Mouse (Mus musculus) intestine, postnatal 0 days (tissue): ENCODE results near the gene Apopt1. TPM values are rescaled to one million over a fixed set of nuclear protein-coding genes. Genes with fewer than 3 reads are reported as not detected.

Experiments used
- ATAC-seq: fragments of 200-750 bp; cut with Nextera tagmentation; 2 replicates; pipeline ENCODE4 v1.8.0; 2017; ENCODE audit warnings: mild to moderate bottlenecking, moderate TSS enrichment, moderate library complexity
- H3K27ac ChIP-seq: fragments of 300-500 bp; sonication (generic); 2 replicates; pipeline ENCODE4 v1.5.1; 2014; ENCODE audit warnings: mild to moderate bottlenecking, low read depth, low read length, moderate library complexity
- H3K27me3 ChIP-seq: fragments of 300-500 bp; sonication (generic); replicated peaks from 2 replicates; pipeline ENCODE4 v1.6.1; 2014; ENCODE audit warnings: low read length, mixed read lengths; ENCODE audit not compliant: control insufficient read depth, insufficient read depth
- H3K36me3 ChIP-seq: fragments of 300-500 bp; sonication (generic); 2 replicates; pipeline ENCODE4 v1.6.1; 2014; ENCODE audit warnings: mild to moderate bottlenecking, moderate library complexity; ENCODE audit not compliant: control insufficient read depth, insufficient read depth
- H3K4me1 ChIP-seq: fragments of 300-500 bp; sonication (generic); replicated peaks from 2 replicates; pipeline ENCODE4 v1.6.1; 2014; ENCODE audit warnings: antibody characterized with exemption, low read length, mixed read lengths; ENCODE audit not compliant: control insufficient read depth, insufficient read depth
- H3K4me2 ChIP-seq: fragments of 300-500 bp; sonication (generic); replicated peaks from 2 replicates; pipeline ENCODE4 v1.6.1; 2014; ENCODE audit warnings: low read depth, mild to moderate bottlenecking, moderate library complexity
- H3K4me3 ChIP-seq: fragments of 300-500 bp; sonication (generic); 2 replicates; pipeline ENCODE4 v1.5.1; 2014; ENCODE audit warnings: low read depth, low read length
- H3K9ac ChIP-seq: fragments of 300-500 bp; sonication (generic); 2 replicates; pipeline ENCODE4 v1.6.1; 2014; ENCODE audit warnings: mild to moderate bottlenecking, low read depth, low read length
- H3K9me3 ChIP-seq: fragments of 300-500 bp; sonication (generic); 2 replicates; pipeline ENCODE4 v1.6.1; 2016; ENCODE audit warnings: mixed run types; ENCODE audit not compliant: control insufficient read depth
- CTCF ChIP-seq: sonication (generic); IDR thresholded peaks from 2 replicates; pipeline ENCODE4 v1.5.1; 2016; ENCODE audit warnings: low read depth, mild to moderate bottlenecking, control low read depth, antibody characterized with exemption, moderate library complexity
- WGBS: fragments of 180-500 bp; shearing (Covaris S2); extraction: QIAGEN DNeasy Blood & Tissue Kit; methylation state at CpG from one replicate; pipeline ENCODE4 v1.1.7; 2014; 5-methylcytosine and 5-hydroxymethylcytosine counted together
- polyA plus RNA-seq: library from polyadenylated mRNA; unstranded; fragments of >200 nt; fragmentation: Nextera tagmentation; extraction: Ambion mirVana; gene quantifications from 2 replicates; pipeline ENCODE4 v1.2.1, GENCODE M21; 2015

The Apopt1 gene
- polyA plus RNA-seq, 1 experiment from 2014 or later: 44.8 TPM

GRCm38 (mm10) chr12:111672581-111672980, 40.5 kb upstream of the Apopt1 start:
- no peak for TF ChIP-seq CTCF
- ATAC-seq: no peak
- no peak overlapping the region for H3K27ac ChIP-seq
- no peaks in the 10 kb centered on the region for H3K9me3 ChIP-seq
- 0 out of 2 replicates have a peak, but pooled peaks cover 9% of the 10 kb centered on the region for H3K36me3 ChIP-seq
- 9% methylated on average over 12 of the region's 12 CpGs for WGBS
- peak overlapping the region; percentile 84 for H3K4me2 ChIP-seq
- peaks cover 15% of the 10 kb centered on the region for H3K4me1 ChIP-seq
- peak overlapping the region; percentile 52; the same call in 1 of the 2 replicates for H3K9ac ChIP-seq
- H3K4me3 ChIP-seq: peak overlapping the region; percentile 53
- H3K27me3 ChIP-seq: no peaks in the 10 kb centered on the region

DNA sequence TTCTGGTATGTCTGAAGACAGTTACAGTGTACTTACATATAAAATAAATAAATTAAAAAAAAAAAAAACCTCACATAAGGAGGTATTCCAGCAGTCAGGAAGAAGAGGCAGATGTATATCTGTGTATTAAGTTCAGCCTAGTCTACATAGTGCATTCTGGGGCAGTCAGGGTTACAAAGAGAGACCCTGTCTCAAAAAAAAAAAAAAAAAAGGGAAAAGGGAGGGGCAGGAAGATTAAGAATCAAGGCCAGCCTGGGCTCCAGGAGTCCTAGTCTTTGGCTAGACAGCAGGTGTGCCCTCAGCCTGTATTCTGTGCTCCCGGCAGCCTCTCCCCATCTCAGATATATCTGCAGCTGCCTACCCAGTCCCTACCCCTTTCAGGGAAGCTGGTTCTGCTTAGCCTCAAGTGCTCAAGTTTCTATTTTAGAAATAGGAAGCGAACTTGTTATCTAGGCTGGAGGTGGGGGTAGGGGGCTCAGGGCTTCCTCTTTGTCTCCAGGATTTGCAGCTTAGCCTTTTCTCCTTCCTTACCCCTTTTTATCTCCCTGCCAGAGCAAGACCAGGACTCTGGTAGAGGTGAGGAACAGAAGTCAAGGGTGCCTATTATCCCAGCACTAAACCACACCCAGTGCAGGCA, 38.1 kb upstream of the Apopt1 start:
- TF ChIP-seq CTCF: no peak
- peaks cover 22% of the 10 kb centered on the region for H3K4me1 ChIP-seq

DNA sequence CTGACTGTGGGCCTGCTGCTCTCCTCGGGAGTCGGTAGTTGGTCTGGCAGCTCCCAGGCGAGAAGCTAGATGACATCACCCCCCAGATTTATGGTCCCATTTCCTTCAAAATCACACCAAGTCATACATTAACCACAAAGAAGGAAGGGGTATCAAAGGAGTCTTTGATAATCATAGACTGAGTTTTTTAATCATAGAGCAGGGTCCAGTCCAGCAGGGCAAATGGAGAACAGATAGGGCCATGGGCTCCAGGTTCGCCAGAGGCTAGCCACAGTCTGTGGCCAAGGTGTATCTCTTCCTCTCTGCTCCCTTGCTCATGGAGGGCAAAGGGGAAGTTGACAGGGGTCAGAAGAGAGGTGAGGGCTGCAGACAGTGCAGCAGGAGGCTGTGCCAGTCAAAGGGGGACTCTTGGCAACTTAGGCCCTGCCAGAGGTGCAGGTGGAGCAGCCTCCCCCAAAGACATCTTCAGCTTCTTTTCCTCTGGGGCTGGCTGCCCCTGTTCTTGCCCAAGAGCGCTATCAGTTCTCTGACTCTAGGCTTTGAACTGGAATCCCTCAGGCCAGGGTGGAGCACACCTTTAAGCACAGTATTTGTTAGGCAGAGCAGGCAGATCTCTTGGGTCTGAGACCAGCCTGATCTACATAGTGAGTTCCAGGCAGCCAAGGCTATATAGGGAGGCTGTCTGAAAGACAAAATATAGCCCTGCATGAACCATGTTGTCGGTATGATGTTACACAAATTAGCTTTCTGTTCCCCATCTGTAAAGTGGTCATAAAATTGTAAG, 37.1 kb upstream of the Apopt1 start:
- H3K4me3 ChIP-seq: no peak overlapping the region
- no peaks in the 10 kb centered on the region for H3K9me3 ChIP-seq
- no peaks in the 10 kb centered on the region for H3K27me3 ChIP-seq
- no peak overlapping the region; the same call in 1 of the 2 replicates for H3K9ac ChIP-seq
- no peak for TF ChIP-seq CTCF
- peak overlapping the region; percentile 93 for H3K27ac ChIP-seq
- 33% methylated on average over 6 of the region's 6 CpGs for WGBS
- 0 out of 2 replicates have a peak overlapping the region, but pooled peaks have one; percentile 13 for H3K4me2 ChIP-seq
- peak; percentile 77 for ATAC-seq
- 0 out of 2 replicates have a peak, but pooled peaks cover 7% of the 10 kb centered on the region for H3K36me3 ChIP-seq
- peaks cover 22% of the 10 kb centered on the region for H3K4me1 ChIP-seq

More for the DNA sequence above, 38.1 kb upstream of the Apopt1 start:
- Histone ChIP-seq H3K27me3 (no peaks in the 10 kb centered on the region), H3K4me2 (no peak overlapping the region), H3K9ac (no peak overlapping the region), H3K27ac (peak overlapping the region; percentile 73), H3K9me3 (no peaks in the 10 kb centered on the region), H3K36me3 (0 out of 2 replicates have a peak, but pooled peaks cover 5% of the 10 kb centered on the region), H3K4me3 (no peak overlapping the region)
- ATAC-seq: no peak
- 20% methylated on average over 2 of the region's 2 CpGs for WGBS

GRCm38 (mm10) chr12:111677421-111677820, 35.6 kb upstream of the Apopt1 start:
- H3K27me3 ChIP-seq: no peaks in the 10 kb centered on the region
- H3K9ac ChIP-seq: peak overlapping the region; percentile 59
- peak overlapping the region; percentile 84 for H3K4me3 ChIP-seq
- WGBS: 6% methylated on average over 5 of the region's 5 CpGs
- peaks cover 16% of the 10 kb centered on the region; the same call in 1 of the 2 replicates for H3K36me3 ChIP-seq
- peak overlapping the region; percentile 93 for H3K27ac ChIP-seq
- peaks cover 20% of the 10 kb centered on the region for H3K4me1 ChIP-seq
- peak overlapping the region; percentile 92 for H3K4me2 ChIP-seq
- peak; percentile 5; the same call in 1 of the 2 replicates for ATAC-seq
- TF ChIP-seq CTCF: no peak
- no peaks in the 10 kb centered on the region for H3K9me3 ChIP-seq

DNA sequence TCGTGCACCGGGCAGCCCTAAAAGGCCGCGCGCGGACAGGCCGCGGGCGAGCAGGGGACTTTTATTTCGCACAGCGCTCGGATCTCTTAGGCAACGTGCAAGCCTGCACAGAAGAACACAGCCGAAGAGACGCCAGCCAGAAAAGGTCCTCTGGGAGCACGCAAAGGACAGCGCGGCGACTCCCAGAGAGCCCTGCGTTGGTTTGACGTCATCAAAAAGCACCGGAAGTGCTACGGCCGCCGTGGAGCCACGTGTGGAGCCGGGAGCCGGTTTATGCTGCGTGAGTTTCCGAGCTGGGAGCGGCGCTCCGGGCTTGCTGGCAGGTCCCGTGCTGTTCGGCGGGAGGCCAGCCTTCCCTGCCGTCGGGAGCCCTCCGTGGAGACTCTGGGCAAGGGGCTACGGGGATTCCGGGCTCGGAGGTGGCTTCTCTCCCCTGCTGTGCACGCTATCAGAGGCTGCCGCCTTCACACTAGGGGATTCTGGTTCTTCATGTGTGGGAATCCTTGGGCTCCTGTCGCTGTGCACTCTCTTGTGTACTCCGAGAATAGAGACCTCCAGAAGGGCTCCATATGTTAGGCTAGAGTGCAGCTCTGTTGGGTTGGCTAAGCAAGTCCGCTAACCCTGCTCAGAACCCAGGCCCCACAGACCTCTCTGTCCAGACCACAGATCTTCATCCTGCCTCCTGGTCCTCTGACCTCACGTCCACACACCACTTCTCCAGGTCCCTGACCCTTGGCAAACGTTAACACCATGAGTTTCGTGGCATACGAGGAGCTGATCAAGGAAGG, 35.0 kb upstream of the Apopt1 start, which contains the start of gene Trmt61a:
Gene Trmt61a (plus strand): TSS at position 224 of the 788 bp plus-strand sequence.
- no peaks in the 10 kb centered on the region for H3K27me3 ChIP-seq
- no peak for TF ChIP-seq CTCF
- H3K9me3 ChIP-seq: no peaks in the 10 kb centered on the region
- H3K27ac ChIP-seq: peak within 1 kb of the TSS; percentile 93
- H3K4me2 ChIP-seq: peak within 1 kb of the TSS; percentile 92
- peak within 1 kb of the TSS; percentile 84 for H3K4me3 ChIP-seq
- H3K9ac ChIP-seq: peak within 1 kb of the TSS; percentile 59
- peak; percentile 71 for ATAC-seq
- peaks cover 18% of the 10 kb centered on the region; the same call in 1 of the 2 replicates for H3K36me3 ChIP-seq
- peaks cover 20% of the 10 kb centered on the region for H3K4me1 ChIP-seq
- under 1% methylated on average over 51 of the region's 51 CpGs for whole genome bisulfite sequencing
